Mouse (Mus musculus): ENCODE results near the gene Tgfb1.

Gene Tgfb1

DNA sequence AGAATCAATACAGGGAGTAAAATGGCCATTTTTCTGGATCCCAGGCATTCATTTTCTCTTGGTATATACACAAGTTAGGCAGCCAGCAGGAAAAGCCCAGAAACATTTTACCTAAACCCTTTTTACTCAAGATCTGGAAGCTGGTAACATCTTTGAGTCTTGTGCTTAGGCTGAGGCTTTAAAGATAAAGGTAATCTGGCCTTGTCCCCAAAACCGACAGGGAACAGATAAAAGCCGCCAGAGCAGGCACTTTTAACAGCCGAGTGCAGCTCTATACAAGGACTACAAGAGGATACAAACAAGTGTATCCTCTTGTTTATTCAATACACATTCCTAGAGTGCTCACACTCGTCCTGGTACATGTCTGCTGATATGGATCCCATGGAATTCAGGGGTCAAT lies 48.2 kb downstream of the Tgfb1 start:
- DNase-seq (ENCODE audit: low spot score in 2 of 2), result no peak

DNA sequence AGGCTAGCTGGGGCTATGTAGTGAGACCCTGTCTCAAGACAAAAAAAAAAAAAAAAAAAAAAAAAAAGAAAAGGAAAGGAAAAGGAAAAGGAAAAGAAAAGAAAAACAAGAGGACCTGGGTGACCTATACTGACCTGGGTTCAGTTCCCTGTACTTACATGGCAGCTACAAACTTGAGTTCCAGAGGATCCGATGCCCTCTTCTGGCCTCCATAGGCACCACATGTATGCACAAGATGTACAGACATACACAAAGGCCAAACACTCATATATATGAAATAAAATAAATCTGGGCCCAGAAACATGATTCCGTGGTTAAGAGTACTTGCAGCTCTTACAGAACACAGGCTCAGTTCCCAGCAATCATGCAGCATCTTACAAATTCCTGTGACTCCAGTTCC lies 50.1 kb downstream of the Tgfb1 start:
- DNase-seq (ENCODE audit: low spot score in 2 of 2), result no peak

DNA sequence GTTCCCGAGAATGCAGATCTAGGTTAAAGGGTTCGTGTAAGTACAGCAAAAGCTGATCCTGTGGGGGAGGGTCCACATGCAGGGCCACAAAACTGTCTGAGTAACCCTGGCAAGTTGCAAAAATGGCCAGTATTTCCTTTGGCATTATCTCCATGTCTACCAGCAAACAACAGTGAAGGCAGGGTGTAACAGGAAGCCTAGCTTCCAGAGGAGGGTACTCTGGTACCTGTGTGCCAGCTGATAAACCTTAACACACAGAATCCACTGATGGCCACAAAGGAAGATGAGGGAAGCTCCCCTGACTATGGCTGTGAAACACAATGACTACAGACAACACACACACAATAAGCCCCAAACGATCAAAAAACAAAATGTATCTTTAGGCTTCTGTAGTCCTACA lies 51.5 kb downstream of the Tgfb1 start:
- DNase-seq (ENCODE audit: low spot score in 2 of 2), result no peak

DNA sequence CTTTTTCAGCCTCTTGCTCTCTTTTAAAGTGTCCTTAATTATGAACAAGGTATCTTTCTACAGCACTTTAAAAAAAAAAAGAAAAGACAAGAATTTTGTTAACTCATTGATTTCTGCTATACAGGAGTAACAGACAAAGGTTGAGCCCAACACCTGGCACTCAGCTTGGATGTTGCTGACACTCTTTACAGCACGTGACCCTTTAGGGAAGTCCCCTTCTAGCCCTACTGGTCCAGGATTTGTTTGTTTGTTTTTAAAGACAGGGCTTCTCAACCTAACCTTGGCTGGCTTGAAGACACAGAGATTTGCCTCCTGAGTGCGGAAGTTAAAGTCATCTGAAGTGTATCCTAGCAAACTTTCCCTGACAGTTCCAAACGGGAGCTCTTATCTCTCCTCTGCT lies 60.0 kb downstream of the Tgfb1 start:
- DNase-seq (ENCODE audit: low spot score in 2 of 2), result no peak

DNA sequence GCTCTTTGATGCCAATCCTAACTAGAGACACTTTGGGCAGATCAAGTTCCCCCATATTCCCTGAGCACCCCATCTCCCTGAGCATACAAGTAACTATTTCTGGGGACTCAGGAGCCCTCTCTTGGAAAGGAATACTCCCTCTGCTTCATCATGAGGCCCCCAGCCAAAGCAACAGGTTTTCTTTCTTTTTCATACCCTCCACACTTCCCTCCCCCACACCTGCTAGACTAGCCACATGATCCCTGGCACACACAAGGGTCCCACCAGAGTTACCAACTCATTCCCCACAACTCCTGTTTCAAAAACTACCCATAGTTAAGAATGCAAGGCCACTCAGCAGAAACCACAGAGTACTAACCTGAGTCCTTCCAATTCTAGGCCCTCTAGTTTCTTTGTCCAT lies 66.3 kb downstream of the Tgfb1 start:
- no peak for DNase-seq (ENCODE audit: low spot score in 2 of 2)

DNA sequence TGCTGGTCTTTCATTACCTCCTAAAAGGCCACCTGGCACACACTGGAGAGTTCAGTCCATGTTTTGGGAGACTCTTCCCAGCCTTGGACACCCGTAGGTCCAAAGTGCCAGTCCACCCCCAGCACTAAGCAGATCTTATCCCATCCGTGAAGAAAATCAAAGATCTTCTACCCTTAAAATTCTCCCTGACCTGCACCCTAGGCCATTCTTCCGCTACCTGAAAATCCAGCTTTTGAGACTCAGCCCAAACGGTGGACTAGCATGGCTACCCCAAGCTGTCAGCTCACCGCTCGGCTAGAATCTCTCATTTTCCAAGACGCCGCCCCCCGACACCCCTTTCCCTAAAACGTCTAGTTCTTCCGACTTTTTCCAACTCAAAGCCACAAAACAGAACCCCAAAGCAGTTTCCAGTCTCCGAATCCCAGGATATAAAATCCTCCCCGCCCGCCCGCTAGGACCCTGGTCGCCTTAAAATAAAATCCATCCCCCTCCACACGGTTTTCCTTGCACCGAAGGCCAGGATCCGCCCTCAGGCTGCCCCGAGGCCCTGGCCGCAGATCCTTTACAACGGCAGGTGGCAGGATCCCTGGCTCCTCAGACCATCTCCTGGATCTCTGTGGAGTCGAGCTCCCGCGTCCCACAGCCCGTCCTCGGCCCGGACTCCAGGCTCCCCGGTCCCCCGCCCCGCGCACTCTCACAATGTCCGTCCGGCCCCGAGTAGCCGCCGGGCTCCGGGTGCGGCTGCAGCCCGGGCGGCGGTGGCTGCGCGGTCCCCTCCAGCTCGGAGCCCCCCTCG lies 67.0 kb downstream of the Tgfb1 start:
- DNase-seq (ENCODE audit: low spot score in 2 of 2), result peak in 1 of 2 experiments; percentile 42

DNA sequence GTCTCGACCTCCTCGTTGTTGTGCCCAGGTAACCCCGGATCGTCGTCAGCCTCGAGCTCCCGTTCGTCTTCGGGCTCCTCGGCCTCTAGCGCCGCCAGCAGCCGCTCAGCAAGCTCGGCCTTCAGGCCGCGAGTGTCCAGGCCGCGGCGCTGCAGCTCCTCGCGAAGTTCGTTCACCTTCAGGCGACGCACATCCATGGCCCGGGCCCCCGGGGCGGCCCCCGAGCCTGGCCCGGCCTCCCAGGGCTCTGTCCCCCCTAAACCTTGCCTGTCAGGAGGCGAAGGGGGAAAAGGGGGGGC lies 67.6 kb downstream of the Tgfb1 start:
- no peak for DNase-seq (ENCODE audit: low spot score in 2 of 2)

Data from thymus, postnatal 10 days (tissue).